Mouse (Mus musculus): Measurements from ENCODE around the gene 4933424G06Rik. TPM values are rescaled to one million over a fixed set of nuclear protein-coding genes. Genes with fewer than 3 reads are reported as not detected.
"Not testable (repeated sequence)": the region's sequence is repeated elsewhere in the genome, so short reads cannot be mapped to it uniquely, and the experiment has no call there.

4933424G06Rik gene
- not detected for total RNA-seq (2021)
- long read RNA-seq, experiment 1: 0 reads
- long read RNA-seq, experiment 2: 0 reads

DNA sequence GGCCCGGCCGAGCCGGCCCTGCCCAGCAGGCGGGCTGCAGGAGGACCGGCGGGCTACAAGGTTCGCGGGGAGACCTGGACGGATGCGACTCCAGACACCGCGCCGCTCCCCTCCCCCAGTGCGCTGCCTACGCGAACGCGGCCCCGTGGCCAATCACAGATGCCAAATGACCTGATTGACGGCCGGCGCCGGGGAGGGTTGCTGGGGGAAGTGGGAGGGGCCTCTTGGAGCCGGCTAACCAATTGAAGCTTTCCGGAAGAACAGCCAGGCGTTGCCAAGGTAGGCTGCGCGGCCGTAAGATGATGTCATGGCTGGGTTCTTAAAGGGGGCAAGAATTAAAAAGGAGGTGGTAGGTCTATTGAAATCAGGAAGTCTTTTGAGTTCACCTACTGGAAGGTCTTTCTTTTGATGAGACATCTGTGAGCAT lies at the start of gene 4933424G06Rik:
Gene 4933424G06Rik, plus strand, starts transcription at position 296 of the 427 bp plus-strand sequence.
- peak; percentile 93 to 98 for DNase-seq (ENCODE audit: low spot score in 2 of 2)

DNA sequence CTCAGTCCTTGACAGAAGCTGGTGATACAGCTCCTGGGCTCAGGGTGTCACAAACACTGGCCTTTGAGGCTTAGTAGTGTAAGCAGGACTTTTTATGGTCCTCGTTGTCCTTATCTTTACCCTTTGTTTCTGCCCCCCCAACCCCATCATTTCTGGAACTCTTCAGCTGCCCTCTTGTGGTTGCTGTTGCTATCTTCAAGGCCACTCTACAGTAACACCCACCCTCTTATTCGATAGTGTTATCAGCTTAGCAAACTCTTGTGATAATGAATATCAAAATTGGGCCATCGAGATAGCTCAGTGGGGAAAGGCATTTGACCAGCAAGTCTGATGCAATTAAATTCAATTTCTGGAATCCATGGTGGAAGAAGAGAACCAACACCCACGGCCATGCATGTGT lies 45.5 kb upstream of the 4933424G06Rik start:
- no peak for DNase-seq (ENCODE audit: low spot score in 2 of 2)

DNA sequence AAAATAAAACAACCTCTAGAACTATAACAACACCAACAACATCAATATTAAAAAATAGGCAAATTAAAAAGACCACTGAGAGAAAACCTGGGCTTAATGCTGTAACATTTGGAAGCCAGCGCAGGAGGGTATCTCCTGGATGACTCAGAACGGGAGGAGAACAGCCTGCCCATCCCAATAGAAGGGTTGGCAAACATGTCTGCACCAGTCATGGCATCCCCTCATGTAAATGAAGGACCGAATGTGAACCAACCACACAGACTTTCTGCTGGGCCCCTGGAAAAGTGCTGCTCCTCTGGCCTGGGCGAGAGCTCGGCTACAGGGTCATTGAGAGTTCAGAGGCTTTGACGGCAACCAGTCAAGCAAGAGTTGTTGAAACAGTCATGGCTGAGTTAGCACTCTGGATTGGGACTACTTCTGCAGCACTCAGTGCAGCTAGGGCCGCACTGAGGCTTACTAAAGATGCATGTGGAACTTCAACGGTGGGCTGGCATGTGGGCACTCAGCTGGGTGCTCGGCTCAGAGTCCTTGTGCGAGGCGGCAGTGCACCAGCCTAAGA lies 44.7 kb upstream of the 4933424G06Rik start:
- no peak for DNase-seq (ENCODE audit: low spot score in 2 of 2)

DNA sequence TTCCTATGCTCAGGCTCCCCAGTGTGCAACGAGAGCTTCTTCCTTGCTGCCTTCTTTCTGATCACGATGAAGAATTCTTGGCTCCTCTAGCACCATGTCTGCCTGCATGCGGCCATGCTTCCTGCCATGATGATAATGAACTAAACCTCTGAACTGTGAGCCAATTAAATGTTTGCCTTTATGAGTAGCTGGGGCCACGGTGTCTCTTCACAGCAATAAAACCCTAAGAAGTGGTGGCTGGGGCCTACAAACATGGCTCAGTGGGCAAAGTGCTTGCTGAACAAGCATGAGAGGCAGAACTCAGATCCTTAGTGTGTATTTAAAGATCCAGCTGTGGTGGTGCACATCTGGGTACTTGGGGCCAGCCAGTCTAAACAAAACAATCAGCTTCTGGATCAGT lies 44.0 kb upstream of the 4933424G06Rik start:
- DNase-seq (ENCODE audit: low spot score in 2 of 2): no peak

DNA sequence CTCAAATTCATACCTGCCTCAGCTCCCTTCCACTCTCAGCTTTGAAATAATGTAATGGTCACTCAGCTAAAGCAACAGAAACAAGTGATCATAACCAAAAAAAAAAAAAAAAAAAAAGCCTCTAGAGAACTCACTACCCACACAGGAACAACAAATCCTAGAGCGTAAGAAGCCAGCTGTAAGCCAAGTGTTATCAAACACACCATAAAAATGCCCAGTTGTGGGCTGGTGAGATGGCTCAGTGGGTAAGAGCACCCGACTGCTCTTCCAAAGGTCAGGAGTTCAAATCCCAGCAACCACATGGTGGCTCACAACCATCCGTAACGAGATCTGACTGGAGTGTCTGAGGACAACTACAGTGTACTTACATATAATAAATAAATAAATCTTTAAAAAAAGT lies 41.9 kb upstream of the 4933424G06Rik start:
- not testable (repeated sequence) for DNase-seq (ENCODE audit: low spot score in 2 of 2)

DNA sequence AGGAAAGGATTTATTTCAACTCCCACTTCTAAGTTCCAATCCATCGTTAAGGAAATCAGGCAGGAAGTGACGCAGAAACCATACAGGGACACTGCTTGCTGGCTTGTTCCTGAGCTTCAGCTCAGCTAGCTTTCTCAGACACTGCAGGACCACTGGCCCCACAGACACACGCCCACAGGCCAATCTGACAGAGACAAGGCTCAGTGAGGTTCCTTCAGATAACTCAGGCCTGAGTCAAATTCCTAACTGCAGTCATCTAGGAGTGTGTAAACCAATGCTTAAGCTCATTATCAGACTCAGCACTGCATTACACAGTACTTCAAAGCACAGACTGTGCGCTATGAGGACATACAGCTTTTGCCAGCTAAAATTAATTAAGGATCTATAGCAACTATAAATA lies 39.7 kb upstream of the 4933424G06Rik start:
- no peak for DNase-seq (ENCODE audit: low spot score in 2 of 2)

DNA sequence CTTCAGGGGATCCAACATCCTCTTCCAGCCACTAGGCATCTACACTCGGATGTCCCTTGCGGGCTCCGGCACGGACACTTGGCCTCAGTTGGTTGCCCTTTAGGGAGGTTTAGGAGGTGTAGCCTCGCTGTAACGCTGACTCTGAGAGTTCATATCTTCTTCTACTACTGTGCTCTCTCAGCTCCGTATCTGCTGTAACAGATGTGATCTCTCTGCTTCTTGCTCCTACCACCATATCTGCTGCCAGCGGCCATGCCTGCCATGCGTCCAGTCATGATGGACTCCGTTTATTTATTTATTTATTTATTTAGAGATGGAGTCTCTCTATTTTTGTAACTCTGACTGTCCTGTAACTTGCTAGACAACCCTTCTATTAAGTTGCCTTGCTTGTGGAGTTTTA lies 38.7 kb upstream of the 4933424G06Rik start:
- DNase-seq (ENCODE audit: low spot score in 2 of 2): no peak

DNA sequence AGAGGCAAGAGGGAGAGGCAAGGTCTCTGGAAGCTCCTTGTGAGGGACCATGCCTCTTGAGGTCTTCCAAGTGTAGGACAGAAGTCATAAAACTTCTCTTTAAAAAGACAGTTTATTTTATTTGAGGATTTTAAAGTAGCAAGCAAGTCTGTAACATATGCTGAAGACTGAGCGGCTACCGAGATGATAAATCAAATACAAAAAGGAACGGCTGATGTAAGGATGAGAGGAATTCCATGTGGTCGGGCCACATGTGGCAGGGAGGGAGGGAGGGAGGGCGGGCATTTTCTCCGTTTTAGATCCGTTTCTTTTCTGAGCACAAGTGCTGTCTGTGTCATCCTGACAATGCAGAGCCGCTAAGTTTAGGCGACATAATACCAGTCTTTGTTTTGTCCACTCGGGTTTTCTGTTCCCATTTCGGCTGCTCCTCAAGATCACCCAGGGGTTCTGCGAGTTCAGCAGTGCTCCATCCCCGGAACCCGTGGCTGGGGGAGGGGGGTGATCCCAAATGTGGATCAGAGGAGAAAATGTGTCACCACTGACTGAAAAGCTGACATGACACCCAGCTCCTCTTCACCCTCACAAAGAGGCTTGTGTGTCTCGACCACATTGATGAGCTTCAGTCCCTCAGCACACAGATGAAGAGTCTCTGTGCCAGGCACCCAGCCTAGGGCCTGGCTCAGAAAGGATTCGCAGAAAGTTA lies 37.1 kb upstream of the 4933424G06Rik start:
- no peak for DNase-seq (ENCODE audit: low spot score in 2 of 2)

DNA sequence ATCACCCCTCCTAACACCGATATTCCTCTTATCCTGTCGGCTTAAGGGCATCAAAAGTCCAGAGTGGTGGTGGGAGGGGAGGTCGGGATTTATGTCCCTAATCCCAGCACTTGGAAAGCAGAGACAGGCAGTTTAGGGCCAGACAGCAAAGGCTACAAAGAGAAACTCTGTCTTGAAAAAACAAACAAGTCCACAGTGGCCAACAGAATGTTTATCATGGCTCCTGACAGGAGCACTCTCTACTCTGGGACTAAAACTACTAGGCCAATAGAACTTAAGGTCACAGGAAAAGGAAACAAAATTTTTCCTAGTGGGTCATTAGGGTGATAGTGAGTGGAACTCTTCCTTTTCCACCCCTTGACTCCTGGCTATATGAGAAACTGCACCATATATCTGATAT lies 35.0 kb upstream of the 4933424G06Rik start:
- DNase-seq (ENCODE audit: low spot score in 2 of 2): no peak

DNA sequence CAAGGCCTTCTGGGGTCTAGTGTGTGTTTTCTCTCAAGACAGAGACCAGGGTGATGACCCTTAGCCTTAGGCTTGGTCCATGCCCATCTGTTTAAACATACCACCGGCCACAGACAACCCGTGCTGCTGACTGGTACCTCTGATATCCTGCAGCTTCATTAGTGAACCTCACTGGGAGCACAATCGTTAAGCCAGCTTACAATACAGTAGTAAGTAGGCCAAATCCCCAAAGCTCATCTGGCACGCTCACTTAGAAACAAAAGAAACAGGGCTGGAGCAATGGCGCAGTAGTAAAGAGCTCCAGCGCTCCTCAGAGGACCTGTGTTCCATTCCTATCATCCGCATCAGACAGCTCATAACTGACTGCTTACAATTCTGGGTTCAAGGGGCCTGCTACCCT lies 29.1 kb upstream of the 4933424G06Rik start:
- no peak for DNase-seq (ENCODE audit: low spot score in 2 of 2)

DNA sequence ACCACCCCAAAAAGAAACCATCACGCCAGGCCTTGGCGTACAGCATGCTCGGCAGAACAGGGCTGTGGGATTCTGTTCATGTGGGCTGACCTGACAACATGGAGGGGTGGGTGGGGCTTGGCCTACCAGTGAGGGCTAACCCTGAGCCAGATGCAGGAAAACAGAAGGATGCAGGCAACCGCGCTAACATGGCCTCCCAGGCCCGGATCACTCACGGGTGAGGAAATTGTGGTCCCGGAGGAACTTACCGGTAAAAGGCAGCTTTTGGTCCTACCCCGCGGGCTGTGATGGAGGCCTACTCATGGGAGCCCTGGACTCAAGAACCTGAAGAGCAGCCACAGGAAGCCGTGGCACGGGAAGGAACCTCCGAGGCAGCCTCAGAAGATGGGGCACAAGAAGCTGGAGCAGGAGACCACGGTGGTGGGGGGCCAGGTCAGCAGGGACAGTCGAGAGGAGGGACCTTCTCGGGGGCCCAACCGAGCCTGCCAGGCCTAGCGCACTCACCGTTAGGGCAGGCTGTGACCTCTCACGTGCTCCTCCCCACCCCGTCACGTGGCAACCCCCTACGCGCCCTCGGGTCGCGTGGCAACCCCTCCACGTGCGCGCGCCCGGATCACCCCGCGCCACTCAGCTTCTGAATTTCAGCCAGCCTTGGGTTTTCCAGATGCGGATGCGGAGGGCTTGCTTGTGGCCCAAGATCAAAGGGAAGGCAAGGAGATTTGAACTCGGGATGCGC lies 27.2 kb upstream of the 4933424G06Rik start, which contains the start of gene Fam178b:
Gene Fam178b, minus strand, starts transcription at position 564 of the 736 bp plus-strand sequence.
- no peak for DNase-seq (ENCODE audit: low spot score in 2 of 2)

DNA sequence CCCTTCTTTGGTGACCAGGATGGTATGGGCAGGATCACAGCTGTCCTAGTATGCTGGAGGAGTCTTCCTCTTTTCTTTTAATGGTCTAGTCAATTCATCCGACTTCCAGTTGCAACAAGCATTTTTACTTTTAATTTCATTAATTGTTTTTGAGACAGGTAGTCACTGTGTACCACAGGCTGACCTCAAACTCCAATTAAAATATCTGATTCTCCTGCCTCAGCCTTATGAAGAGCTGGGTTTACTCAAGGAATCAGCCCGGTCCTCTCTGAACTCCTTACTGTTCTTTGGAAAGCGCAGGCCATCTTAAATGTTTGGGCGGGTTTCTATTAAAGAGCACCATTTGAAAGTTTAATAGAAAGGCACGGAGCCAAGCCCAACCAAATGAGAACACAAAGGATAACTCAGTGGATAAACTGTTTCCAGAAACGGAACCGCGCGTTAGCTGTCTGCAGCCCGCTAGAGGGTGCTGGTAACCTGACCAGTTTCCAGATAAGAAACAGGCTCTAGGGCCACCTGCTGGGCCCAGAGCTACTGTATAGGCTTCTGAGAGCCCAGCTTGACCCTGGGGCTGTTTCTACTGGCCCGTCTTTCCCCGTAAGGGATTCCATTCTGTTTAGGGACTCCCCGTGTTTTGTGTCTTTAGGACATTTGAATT lies 26.0 kb upstream of the 4933424G06Rik start:
- DNase-seq (ENCODE audit: low spot score in 2 of 2): peak in 1 of 2 experiments; percentile 48

DNA sequence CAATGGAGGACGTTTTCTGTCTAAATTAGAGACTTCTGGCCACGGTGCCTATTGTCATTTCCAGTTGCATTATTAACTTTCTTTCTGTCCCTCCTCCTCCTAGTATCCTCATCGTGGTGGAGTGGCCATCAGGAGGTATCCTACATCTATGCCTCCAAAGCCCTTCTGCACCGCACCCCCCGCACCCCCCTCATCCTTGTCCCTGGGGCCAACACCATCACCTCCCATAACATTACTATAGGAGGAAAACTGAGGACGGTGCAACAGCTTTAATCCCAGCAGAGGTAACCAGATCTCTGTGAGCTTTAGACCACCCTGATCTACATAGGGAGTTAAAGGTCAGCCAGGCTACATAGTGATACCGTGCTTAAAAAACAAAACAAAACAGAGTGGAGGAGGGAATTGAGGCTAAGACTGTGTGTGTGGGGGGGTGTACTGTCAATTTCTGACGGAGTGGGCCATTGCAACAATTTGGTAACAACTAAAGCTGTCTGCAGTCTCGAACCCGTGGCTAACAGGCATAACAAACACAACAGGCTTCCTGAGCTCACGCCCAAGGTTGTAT lies 19.2 kb upstream of the 4933424G06Rik start:
- no peak for DNase-seq (ENCODE audit: low spot score in 2 of 2)

DNA sequence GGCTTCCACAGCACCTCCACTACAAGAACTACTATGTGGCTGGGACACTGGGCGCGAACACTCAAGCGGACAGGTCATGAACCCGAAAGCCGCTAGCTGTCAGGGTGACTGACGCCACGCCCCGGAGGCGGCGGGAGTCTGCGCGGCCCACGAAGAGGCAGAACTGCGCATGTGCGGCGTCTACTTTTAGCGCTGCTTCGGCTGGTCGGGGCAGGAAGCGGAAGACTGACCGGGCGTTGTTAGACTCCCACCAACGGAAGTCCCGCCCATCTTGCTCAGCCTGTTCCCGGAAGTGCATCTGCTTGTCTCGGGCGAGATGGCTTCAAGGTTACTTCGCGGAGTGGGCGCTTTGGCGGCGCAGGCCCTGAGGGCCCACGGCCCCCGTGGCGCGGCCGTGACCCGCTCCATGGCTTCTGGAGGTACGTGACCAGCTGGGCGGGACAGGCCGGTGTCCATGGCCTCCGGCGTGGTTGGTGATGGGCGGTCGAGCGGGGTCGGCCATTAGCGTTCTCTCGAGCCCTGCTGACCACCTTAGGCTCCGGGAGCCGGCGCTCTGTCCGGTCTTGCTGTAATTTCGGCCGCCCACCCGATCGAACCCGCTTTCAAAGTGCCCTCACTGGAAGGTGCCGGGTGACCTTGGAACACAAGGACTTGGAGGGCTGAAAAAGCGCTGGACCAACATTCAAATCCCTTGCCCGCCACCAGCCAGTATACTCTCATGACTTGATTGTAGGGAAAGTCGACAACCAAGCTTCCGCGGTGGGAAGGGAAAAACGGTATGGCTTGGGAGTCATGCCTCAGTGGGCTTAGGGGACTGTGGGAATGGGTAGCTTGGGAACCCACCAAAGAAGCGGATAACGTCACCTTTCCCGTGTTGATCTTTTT lies 18.4 kb upstream of the 4933424G06Rik start, which contains the start of gene Cox5b:
Gene Cox5b, plus strand, starts transcription at position 179 of the 885 bp plus-strand sequence.
- DNase-seq (ENCODE audit: low spot score in 2 of 2): peak; percentile 89 to 90

DNA sequence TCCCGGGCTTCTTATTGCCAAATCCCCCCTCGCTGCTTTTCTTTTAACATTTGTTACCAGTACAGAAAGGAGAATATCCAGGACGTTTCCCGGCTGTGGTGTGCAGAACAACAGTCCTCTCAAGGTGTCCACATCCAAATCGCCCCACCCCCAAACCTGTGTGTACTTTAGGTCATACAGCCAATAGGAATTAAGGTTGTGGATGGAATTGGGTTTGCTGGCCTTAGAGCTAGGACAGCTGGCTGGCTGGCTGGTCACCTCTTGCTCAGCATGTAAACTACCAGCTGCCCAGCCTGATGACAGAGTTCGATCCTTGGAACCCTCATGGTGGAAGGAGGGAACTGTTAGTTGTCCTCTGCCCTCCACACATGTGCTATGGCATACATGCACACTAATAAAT lies 15.1 kb upstream of the 4933424G06Rik start:
- no peak for DNase-seq (ENCODE audit: low spot score in 2 of 2)

DNA sequence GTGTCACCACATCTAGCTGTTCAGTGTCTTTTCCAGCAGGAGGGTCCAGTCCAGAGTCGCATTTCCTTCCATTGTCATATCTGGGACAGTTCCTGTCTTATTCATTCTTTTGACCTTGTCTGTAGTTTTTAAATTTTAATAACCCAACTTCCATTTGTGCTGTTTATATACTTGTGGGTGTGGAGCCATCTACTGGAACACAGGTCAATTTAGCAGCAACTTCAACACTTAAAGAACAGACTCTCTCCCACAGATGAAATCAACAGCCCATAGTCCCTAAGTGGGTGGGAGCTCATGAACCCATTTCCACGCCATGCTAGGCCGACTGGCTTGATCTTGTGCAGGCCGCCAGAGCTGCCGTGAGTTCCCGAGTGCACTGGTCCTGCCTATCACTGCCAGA lies 13.5 kb upstream of the 4933424G06Rik start:
- no peak for DNase-seq (ENCODE audit: low spot score in 2 of 2)

DNA sequence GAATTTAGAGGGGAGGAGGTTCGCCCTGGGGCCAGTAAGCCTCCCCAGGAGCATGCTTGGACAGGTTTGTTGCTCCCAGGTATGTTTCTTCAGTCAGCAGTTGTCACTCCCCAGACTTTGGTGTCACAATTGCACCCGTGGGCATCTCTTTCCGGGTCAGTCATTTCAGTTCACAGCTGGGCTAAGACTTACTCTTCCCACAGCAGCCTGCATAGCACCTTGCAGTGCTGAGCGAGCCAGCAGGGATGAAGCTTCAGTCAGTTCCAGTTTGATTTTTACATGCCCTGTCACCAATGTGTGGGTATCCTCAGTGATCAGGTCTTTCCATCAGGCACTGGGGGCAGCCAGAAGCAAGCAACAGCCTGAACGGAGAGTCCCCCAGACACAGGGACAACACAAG lies 12.9 kb upstream of the 4933424G06Rik start:
- no peak for DNase-seq (ENCODE audit: low spot score in 2 of 2)

DNA sequence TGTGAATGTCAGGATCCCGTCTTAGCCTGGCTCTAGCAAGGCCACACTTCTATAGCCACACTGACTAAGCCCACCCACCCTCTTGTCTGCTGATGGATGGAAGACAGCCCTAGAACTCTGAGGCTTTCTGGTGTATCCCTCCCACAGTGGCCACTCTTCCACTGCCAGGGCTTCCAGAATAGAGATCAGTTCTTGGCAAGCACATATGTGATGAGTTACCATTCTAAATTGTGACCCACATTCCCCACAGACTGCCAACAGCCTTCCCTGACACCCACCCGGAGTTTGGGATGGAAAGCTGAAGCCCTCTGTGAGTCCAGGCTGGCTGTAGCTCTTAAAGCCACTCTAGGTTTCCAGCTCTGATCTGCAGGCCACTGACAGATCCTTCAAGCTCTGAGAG lies 2.8 kb upstream of the 4933424G06Rik start:
- no peak for DNase-seq (ENCODE audit: low spot score in 2 of 2)

DNA sequence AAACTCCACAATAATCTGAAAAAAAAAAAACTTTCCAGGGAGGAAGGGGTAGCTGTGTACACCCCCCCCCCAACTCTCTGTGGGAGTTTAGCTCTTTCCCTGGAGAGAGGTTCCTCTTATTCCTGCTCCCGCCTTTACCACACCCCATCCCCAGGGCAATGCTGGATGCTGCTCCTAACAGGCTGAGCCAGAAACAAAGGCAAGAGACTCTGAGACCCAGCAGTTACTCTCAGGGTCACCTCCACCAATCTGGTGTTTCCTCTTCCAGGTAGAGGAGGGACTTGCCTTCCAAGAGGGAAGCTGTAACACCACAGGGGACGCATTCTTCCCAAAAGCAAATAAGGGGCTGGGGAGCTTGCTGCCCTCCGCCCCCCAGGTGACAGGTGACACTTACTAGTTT lies 2.2 kb upstream of the 4933424G06Rik start:
- DNase-seq (ENCODE audit: low spot score in 2 of 2): no peak

DNA sequence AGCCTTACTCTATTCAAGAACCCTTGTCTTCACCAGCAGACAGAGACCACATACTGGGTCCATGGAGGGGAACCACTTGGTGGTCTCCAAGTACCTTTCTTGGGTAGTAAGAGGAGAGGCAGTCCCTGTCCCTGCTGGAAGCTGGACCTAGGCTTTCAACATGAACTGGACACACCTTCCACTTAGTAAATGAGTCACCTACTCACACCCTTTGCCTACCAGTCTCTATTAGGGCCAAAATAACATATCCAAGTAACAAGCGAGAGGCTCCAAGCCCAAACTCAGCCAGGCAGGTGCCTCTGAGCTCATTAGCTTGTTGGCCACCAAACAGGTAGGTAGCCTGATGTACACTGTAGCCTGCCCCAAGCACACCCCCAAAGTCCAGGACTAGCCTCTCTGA lies 1.3 kb upstream of the 4933424G06Rik start:
- no peak for DNase-seq (ENCODE audit: low spot score in 2 of 2)
